Mouse (Mus musculus) stomach, embryonic 14.5 days (tissue): ENCODE measurements around the gene Endog. TPM values are rescaled to one million over a fixed set of nuclear protein-coding genes. Genes with fewer than 3 reads are reported as not detected.

ENCODE experiments used
- polyA plus RNA-seq: library from polyadenylated mRNA; unstranded; fragments of >200 nt; fragmentation: Nextera tagmentation; extraction: Ambion mirVana; gene quantifications from 2 replicates; pipeline ENCODE4 v1.2.1, GENCODE M21; 2014

Endog gene
- polyA plus RNA-seq, 1 experiment from 2014 or later = 21.9 TPM

Other genes starting within 250 kb of the Endog start
- gene Gle1, start 236.1 kb upstream of the Endog start, polyA plus RNA-seq = 57.7 and 59.4 TPM in 2 replicates
- gene Sptan1, start 205.9 kb upstream of the Endog start, polyA plus RNA-seq = 136 and 139 TPM in 2 replicates
- gene Wdr34, start 122.6 kb upstream of the Endog start, polyA plus RNA-seq = 29.6 and 32.7 TPM in 2 replicates
- gene Set, start 114.1 kb upstream of the Endog start, polyA plus RNA-seq = 454 and 480 TPM in 2 replicates
- gene Pkn3, start 93.8 kb upstream of the Endog start, polyA plus RNA-seq = 6.3 and 6.9 TPM in 2 replicates
- 44.1 and 45.2 TPM in 2 replicates for gene Zdhhc12, start 77.8 kb upstream of the Endog start, polyA plus RNA-seq
- gene Zer1, start 46.9 kb upstream of the Endog start, polyA plus RNA-seq = 11.3 and 13.6 TPM in 2 replicates
- gene Tbc1d13, start 37.7 kb upstream of the Endog start, polyA plus RNA-seq = 12.0 and 12.4 TPM in 2 replicates
- gene Spout1, start 7.0 kb downstream of the Endog start, polyA plus RNA-seq = 63.6 and 64.6 TPM in 2 replicates
- gene Kyat1, start 34.4 kb downstream of the Endog start, polyA plus RNA-seq = 13.9 and 15.7 TPM in 2 replicates
- gene Lrrc8a, start 66.2 kb downstream of the Endog start, polyA plus RNA-seq = 50.0 and 51.9 TPM in 2 replicates
- gene Gm28035, start 69.1 kb downstream of the Endog start, polyA plus RNA-seq = 0.13 and 0.25 TPM in 2 replicates
- 16.2 and 17.6 TPM in 2 replicates for gene Phyhd1, start 94.7 kb downstream of the Endog start, polyA plus RNA-seq
- not detected in 2 replicates for gene Gm28038, start 109.5 kb downstream of the Endog start, polyA plus RNA-seq
- gene Dolk, start 114.8 kb downstream of the Endog start, polyA plus RNA-seq = 30.6 and 32.0 TPM in 2 replicates
- gene Nup188, start 114.9 kb downstream of the Endog start, polyA plus RNA-seq = 43.1 and 45.4 TPM in 2 replicates
- gene Sh3glb2, start 187.8 kb downstream of the Endog start, polyA plus RNA-seq = 90.0 and 93.7 TPM in 2 replicates
- gene Miga2, start 192.7 kb downstream of the Endog start, polyA plus RNA-seq = 21.2 and 21.7 TPM in 2 replicates
- gene Dolpp1, start 220.8 kb downstream of the Endog start, polyA plus RNA-seq = 35.8 and 37.8 TPM in 2 replicates
- gene Crat, start 244.3 kb downstream of the Endog start, polyA plus RNA-seq = 27.3 and 30.0 TPM in 2 replicates
- 82.6 and 85.4 TPM in 2 replicates for gene Ptpa, start 244.5 kb downstream of the Endog start, polyA plus RNA-seq